Mouse (Mus musculus): ENCODE results near the gene S100a11. TPM values are rescaled to one million over a fixed set of nuclear protein-coding genes. Genes with fewer than 3 reads are reported as not detected.
"Not testable (repeated sequence)": the region's sequence is repeated elsewhere in the genome, so short reads cannot be mapped to it uniquely, and the experiment has no call there.

S100a11 gene
- 10 to 100 TPM; 75.4 to 89.0 TPM for total RNA-seq (2021)

DNA sequence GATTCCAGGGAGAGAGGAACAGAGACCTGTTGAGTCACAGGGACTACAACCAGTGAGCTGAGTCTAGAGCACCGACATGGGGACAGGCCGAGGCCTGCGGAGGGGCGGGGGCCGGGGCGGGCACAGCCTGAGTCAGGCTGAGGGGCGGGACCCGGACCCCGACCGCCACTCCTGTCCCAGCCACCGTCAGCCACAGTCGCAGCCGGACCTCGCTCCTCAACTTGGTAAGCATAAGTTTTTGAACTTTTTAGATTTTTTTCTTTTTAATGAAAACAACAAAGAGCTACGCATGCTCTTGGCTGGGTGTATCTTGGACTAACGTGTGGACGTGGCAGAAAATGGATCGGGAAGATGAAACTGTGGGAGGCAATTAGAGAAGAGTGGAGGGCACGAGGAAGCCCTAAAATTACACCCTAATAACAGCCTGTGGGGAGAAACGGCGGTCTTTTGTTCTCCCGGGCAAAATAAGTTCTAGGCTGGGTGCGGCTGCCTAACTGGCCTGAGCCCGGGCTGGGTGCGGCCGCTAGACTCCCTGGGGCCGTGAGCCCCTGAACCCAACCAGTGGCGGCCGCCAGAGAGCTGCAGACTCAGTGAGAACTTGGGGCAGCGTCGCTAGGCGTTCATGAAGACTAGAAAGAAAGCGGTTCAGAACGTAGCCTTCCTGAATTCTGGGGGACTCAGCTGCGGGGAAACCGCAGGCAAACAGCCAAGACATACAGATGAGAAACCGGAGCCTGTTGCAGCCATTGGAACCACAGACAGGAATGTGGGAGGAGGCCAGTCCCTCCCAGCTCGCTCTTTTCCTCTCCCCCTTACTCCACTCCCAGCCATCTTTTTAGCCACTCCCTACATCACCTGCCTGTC, at the start of gene S100a11:
S100a11 (plus strand) TSS at position 159 of the 864 bp plus-strand sequence.
- intact Hi-C loops (cut with DNase I): loop anchor here (2.0 kb wide), 1 partner anchor 26 kb away; no protein-coding TSS in a partner anchor
- DNase-seq: peak; percentile 69 to 80

DNA sequence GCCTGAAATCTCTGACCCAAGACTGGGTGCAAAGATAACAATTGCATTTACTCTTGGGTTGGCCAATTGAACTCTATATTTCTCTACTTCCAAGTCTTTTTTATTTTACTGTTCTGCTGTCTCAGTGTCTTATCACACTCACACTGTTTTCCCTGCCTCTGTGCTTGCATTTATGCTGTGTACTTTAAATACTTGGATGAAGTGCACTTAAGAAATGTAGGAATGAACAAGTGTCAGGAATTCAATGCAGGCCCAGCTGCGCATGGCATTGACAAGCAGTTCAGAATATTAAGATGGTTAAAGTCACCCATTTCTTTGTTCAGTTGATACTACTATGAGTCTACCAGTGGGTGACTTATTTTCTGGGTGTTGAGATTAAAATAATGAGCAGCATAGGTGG, 40.2 kb upstream of the S100a11 start:
- DNase-seq: no peak
- intact Hi-C loops (cut with DNase I): no loop called here

DNA sequence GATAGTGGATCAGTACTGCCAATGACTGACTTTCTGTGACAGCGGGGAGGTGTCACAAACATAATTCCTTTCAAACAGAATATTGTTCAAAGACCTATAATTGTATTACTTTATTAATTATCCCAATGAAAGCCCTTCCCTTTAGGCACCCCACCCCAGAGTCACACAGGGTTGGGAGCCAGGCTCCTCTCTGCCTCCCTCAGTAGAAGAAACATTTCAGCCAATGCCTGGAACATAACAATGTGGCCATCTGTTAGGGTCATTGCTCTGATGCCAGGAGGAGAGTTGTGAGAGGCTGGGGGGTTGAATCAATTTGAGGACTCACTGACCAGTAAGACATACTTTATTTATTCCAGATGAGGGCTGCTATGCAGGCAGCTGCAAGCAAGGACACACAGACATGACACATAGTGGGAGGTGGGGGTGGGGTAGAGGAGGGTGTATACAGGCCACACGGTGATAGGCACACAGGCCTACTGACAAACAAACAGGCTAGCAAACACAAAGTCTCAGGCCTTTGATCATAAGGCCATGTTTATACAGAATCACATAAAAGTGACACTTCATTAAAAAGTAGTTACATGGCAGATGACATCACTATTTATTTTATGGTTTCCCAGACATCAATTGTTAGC, 38.2 kb upstream of the S100a11 start:
- no peak for DNase-seq
- intact Hi-C loops (cut with DNase I): no loop called here

DNA sequence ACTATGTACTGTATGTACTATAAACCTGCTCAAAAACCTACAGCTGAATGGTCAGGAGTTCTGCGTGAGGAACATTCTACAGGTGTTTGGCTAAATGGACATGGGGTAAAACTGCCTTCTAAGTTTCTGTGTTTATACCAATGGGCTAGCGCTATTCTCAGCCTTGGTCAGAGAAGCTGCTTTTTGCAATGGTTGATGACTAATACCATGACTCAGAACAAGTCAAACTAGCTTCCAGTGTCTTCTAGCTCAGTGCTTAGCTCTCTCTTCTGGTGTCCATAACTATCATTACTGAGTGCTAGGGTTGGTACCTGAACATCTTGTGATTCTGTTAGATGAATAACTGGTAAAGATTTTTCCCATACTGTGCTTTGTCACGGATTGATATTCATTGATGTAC, 34.7 kb upstream of the S100a11 start:
- no peak for DNase-seq
- intact Hi-C loops (cut with DNase I): no loop called here

DNA sequence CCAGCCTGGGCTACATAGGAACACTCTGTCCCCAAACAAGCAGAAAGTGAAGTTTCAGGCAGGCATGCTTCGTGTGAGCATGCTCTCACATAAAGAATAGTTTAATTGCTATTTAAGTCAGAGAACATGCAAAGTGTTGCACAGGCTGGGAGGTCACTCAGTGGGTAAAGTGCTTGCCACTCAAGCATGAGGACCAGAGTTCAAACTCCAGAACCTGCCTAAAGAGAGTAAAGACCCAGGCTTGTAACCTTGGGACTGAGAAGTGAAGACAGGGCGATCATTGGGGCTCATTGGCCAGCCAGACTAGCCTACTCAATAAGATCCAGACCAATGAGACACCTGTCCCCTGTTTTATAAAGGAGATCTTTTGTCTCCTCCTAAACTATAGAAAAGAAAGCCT, 31.7 kb upstream of the S100a11 start:
- no peak for DNase-seq
- intact Hi-C loops (cut with DNase I): no loop called here

DNA sequence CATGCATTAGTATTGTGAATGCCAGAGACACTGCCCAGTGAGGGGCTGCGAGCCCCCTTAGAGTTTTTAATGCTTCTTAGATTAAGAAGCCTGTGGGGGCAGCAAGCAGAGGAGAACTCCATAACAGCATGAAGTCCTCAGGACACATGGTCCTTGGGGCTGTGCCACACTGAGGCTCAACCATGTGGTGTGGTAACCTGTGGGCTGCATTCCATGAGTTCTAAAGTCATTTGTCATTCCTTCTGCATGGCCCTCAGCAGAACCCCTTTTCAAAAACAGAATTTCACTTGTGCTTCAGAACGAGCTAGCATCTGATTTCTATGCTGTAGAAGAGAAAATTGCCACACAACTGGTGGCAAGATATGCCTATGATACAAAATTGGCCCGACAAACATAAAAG, 28.1 kb upstream of the S100a11 start:
- DNase-seq: no peak
- intact Hi-C loops (cut with DNase I): loop anchor here (2.0 kb wide), 1 partner anchor 361 kb away; no protein-coding TSS in a partner anchor

DNA sequence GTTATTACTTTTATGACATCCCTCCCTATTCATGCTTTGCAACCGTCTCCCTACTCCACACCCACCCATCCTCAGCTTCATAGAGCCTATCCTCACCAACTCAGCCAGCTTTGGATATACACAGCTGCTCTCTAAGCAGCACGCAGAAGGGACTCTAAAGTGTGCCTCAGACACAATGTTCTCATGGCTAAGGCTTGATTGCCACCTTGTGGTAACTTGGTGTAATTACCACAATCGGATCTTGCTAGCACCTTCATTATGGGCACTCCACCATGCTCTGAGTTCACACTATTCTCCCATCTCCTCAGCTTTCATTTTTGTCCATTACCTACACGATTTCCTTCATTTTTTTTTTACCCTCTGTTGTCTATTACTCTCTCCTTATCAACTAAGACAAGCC, 26.3 kb upstream of the S100a11 start:
- intact Hi-C loops (cut with DNase I): loop anchor here (1.0 to 2.0 kb wide), 2 partner anchors 132 to 363 kb away; no protein-coding TSS in a partner anchor
- DNase-seq: peak; percentile 34 to 38

DNA sequence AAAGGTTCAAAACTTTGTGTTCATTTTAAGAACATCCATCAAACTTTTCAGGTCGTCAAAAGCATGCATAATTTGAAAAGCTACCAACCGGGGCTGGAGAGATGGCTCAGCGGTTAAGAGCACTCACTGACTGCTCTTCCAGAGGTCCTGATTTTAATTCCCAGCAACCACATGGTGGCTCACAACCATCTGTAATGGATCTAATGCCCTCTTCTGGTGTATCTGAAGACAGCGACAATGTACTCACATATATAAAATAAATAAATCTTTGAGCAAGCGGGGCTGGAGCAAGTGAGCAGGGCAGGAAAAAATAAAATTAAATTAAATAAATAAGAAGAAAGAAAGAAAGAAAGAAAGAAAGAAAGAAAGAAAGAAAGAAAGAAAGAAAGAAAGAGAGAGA, 25.5 kb upstream of the S100a11 start:
- DNase-seq: not testable (repeated sequence)
- intact Hi-C loops (cut with DNase I): loop anchor here (1.0 kb wide), 1 partner anchor 132 kb away; no protein-coding TSS in a partner anchor

DNA sequence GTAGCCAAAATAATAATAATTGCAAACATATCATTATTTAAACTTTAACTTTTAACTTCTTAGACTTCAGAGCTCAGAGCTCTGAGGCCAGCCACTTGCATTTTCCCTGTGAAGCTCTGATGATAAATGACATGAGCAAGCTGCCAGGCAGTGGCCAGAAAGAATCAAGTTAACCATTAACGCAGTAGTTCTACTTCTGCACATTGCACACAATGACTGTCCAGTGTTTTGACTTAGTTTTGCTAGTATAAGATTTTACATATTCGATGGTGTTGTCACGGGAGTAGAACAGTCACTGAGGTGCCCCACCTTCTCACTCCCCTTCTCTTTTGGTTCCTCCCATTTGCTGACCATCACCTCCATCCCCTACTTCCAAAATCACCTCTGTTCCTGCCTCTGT, 23.2 kb upstream of the S100a11 start:
- no peak for DNase-seq
- intact Hi-C loops (cut with DNase I): no loop called here

DNA sequence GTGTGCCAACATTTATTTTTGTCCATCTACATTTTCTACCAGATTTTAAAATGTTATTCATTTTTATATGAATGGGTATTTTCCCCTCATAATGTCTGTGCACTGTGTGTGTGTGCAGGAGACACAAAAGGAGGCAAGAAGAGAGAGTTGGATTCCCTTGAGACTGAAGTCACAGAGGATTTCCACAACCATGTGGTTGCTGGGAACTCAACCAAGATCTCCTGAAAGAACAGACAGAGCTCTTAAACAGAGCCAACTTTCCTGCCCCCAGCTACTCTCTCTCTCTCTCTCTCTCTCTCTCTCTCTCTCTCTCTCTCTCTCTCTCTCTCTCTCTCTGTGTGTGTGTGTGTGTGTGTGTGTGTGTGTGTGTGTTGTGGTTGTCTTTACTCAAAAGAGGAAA, 21.2 kb upstream of the S100a11 start:
- DNase-seq: no peak
- intact Hi-C loops (cut with DNase I): no loop called here

DNA sequence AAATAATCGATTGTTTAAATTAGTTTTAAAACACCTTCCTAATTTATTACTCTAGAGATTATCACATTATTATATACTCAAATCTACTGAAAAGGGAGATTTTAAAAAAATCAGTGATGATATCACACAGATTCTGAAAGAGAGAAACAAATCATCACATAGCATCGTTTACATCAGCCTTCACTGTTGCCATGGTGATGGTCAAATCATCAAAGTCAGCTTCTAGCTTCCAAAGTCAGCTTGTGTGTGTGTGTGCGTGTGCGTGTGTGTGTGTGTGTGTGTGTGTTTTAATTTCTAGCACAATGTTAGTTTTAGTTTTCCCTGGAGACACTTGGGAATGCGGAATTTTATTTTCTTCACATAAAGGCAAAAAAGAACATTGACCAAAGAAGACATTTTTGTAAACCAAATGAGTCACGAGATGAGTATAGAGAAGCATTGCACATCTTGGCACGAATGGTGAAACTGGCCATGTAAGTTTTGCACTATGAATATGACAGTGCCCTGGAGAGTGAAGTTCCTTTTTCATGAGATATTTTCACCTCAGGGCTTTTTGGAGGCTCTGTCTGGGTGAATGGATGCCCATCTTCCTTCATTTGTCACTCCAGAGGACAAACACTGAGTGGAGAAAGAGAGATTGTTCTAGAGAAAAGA, 15.6 kb upstream of the S100a11 start:
- DNase-seq: no peak
- intact Hi-C loops (cut with DNase I): no loop called here

DNA sequence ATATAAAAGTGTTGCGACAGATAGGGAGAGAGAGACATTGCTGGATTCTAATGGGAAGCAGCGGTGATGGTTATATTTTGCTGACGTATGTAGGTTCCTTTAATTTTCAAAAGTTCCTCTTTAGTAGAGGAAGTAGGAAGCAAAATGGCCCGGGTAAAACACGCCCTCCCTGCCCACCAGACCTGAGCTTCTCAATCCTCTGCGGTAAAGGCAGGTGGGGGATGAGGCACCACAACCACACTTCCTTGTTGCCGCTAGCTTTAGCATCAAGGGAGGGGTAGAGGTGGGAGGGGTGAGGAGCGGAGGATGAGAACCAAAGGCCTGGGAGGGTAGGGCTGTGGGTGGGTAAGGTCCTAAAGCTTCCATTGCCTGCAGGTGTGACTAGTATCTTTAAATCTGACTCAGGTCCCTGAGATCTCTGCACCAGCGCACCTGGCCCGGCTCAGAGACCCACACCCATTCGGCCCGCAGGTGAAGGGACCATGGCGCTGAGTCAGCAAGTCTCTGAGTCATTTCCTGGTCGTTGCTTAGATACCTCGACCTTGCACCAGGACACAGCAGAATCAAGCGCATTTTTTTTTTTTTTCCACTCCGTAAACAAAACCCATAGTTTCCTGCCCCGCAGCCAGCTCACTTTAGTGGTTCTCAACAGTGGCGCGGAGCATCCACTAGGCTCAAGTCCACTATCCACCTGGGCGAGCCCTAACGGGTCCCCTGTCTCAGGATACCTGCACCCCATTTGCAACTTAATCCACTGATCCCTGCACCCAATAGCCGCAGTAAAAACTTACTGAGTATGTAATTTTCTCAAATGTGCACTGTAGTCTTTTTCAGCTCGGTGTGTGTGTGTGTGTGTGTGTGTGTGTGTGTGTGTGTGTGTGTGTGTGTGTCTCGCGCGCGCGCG, 14.1 kb upstream of the S100a11 start:
- intact Hi-C loops (cut with DNase I): no loop called here

DNA sequence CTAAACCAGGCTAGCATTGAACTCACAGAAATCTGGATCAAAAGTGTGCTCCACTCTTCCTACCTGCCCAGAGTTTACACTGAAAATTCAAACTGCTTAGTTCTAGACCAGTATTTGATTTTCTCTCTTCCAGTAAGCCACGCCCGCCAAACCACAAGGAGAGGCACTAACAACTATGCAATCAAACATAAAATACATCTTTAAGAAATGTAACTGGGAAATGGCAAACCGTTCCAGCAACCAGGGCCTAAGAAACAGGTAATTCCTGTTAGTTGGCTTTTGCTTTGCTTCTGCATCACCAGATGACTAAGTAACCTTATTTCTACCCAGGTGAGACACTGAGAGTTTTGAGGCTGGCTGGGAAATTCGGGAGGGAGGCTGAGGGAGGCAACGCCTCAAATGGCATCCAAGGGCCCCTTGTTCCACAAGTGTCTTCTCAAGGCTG, 13.4 kb upstream of the S100a11 start:
- DNase-seq: no peak
- intact Hi-C loops (cut with DNase I): no loop called here

More for the DNA sequence above, 14.1 kb upstream of the S100a11 start:
- peak; percentile 20 to 35 for DNase-seq

DNA sequence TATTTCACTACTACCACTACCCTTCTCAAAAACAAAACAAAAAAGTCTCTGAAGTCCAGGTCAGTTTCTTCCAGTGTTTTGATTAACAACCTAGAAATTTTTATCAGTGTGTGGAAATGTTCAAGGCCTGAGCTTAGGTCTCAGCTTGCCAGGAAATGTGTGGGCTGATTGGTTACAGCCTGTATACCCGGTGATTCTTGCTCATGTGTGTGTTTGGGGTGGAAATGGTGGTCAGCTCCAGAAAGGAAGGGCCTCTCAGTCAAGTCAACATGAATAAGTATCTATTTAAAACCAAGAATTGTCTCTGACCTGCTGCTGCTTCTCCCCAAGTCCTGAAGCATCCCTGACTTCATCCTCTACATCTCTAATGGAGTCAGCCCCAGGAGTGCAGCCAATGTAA, 11.0 kb upstream of the S100a11 start:
- intact Hi-C loops (cut with DNase I): no loop called here
- no peak for DNase-seq

DNA sequence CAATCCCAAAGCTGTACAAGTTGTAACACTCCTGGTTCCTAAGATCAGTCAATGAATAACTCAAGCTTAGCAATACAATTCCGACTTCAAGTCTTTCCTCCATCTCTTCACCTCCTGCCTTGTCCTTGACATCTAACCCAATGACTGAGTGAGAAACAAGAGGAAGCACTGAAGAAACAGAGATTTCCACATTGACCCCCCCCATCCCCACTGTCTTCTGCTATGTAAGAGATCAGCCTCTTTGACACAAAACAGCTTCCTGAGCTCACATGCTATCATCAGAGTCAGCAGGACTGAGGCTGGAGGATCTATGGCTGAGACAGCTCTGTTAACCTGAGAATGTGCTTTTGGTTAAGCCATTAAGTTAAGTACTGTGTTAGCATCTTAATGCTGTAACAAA, 9.3 kb upstream of the S100a11 start:
- intact Hi-C loops (cut with DNase I): no loop called here
- no peak for DNase-seq

DNA sequence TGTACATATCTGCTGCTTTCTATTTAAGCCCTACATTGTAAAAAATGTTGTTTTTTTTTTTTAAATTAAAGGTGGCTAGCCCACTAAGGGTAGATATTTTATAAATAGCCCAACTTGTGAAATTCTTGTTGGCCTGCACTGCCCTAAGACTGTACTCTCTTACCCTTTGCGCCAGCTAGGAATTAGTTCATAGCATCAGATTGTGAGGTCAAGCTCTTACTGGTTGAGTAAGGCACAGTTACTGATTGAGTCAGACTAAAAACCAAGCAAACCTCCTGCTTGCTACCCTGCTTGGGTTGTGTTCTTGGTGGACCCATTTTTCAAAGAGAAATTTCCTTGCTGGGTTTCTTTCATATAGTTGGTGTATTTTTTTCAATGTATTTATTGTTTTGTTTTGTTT, 8.5 kb upstream of the S100a11 start:
- DNase-seq: no peak
- intact Hi-C loops (cut with DNase I): no loop called here

DNA sequence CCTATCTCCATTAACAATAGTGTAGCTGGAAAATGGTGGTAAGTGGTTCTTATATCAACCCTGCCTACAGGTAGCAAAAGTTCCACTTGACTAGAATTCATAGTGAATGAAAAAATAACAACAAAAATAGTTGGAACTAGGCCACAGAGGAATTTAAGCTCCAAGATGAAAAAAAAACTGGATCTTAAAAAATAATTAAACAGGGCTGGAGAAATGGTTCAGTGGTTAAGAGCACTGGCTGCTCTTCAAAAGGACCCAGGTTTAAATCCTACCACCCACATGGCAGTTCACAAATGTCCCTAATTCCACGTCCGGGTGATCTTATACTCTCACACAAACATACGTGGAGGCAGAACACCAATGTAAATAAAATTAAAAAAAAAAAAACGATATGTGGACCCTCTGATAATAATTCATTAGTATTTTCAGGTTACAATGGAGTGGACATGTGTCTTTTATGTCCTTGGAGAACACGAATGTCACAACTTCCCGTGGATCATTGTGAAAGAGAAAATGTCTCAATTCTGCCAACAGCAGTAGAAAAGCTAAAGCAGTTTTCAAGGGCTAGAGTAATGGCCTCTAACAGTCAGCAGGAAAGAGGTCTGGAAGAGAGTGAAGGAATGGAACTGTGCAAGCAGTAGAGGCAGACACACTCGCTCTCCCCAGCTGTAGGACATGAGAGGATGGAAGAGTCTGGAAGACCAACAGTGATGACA, 7.7 kb upstream of the S100a11 start:
- no peak for DNase-seq
- intact Hi-C loops (cut with DNase I): no loop called here

DNA sequence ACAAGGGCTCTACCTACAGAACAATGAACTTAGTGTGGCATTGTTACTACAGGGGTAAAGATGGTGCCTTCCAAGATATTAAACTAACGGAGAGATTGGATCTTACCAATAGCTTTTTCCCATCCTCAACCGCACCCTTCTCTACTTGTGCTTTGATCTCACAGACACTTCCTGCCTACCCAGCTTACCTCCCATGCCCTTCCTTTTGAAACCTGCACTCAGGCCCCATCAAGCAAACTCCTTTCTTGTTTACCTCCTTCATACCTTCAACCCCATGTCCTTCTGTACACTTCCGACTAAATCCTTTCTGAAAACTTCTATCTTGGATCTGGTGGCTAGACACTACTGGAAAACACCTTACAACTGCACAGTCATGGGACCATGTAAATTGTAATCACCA, 5.7 kb upstream of the S100a11 start:
- DNase-seq: no peak
- intact Hi-C loops (cut with DNase I): no loop called here

DNA sequence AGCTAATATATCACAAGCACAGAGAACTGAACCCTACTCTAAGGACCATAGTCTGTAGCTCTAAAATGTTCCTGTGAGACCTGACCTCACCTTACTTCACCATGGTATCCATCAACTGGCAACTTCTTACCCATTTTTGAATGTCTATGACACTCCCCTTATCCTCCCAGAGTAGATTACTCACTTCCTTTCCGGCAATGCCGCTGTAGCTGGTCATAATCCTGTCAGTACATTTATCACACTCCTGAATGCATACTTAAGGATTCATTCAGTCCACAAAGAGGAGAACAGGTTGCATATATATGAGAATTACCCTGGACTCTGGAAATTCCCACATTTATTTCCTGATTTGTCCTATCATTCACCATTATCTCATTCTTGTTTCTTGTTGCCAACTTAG, 2.9 kb upstream of the S100a11 start:
- DNase-seq: no peak
- intact Hi-C loops (cut with DNase I): no loop called here

Data from heart, postnatal 36 days (tissue).